Mouse (Mus musculus) urinary bladder, adult 18-20 months (tissue): ENCODE data around the gene Sbk1.
A peak's percentile ranks its signal among the peaks of the same experiment; 100 is the strongest.
"Not testable (repeated sequence)": the region's sequence is repeated elsewhere in the genome, so short reads cannot be mapped to it uniquely, and the experiment has no call there.

Source experiments
- DNase-seq, 2 experiments: peaks; one replicate each; pipeline ENCODE4 v3.0.0; 2022; ENCODE audit warnings: low spot score in 2 of 2, mixed read lengths in 2 of 2

The Sbk1 gene

GRCm38 (mm10) chr7:126263964-126264363 is 8.5 kb upstream of the Sbk1 start:
- DNase-seq = no peak

GRCm38 (mm10) chr7:126265949-126266348 is 6.5 kb upstream of the Sbk1 start:
- DNase-seq = peak in 1 of 2 experiments; percentile 24

DNA sequence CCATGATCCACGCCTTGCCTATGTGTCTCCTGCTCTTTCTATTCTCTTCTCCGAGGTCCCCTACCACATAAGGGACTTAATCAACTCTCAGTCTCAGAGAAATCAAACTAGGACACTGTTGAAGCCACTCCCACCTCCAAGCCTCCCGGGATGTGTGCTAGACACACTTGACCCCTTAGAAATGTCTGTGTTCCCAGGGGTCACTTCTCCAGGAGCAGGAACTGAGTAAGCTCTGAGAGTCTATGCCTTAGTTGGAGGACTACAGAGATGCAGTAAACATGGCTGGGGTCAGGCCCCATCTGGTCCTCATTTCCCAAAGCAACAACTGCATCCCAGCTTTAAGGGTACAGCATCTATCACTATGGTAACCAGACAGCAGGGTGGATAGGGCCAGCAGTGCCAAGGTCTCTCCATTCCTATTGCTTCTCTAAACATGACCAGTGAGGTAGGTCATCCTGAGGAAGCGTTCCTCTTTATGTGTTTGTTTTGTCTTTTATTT is 6.0 kb upstream of the Sbk1 start:
- no peak for DNase-seq

DNA sequence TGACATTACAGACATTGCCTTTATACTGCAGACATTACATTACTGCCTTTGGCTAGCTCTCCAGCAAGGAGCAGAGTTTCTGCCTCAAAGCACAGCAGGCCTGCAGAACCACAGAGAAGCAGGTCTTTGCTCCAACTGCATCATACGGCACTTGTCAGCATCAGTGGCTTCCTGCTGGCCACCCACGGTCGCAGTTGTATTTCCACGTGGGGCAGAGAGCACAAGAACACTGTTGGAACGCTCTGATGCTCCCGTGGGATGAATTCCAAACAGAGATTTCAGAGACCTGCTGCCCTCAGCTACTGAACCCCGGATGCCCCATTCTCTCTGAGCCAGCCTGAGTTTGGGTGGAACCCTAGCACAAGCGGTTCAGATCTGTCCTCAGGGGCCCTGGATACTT is 4.8 kb upstream of the Sbk1 start:
- no peak for DNase-seq

GRCm38 (mm10) chr7:126272770-126273311 is 422 bp downstream of the Sbk1 start:
- DNase-seq = no peak

DNA sequence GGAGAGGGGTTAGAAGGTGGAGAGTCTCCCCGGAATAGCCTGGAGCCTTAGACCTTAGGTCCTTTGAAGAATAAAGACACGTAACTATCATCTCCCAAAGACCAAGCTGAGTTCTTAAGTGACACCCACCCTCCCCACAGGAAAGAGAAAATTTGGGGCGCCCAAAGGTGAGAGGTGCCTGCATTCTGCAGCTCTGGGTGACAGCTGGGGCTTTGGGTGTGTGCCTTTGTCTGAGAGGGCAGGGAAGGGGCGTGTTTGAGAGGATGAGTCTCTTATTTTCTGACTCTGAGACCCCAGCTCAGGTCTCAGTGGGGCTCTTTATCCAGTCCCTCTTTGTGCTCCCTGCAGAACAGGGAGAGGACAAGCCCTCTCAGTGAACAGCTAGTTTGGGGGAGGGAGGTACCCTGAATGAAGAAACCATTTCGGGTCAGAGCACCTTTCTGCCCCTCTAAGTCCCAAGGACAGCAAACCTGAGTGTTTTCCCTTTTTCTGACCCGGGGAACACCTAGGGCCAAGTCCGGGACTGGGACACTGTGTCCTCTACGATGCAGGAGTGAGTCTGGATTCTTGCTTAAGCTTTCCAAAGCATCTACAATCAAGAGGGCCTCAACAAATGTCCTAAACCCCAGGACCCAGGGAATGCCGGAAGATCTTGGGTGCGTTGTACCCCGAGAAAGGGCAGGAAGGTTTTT is 1.1 kb downstream of the Sbk1 start:
- no peak for DNase-seq

DNA sequence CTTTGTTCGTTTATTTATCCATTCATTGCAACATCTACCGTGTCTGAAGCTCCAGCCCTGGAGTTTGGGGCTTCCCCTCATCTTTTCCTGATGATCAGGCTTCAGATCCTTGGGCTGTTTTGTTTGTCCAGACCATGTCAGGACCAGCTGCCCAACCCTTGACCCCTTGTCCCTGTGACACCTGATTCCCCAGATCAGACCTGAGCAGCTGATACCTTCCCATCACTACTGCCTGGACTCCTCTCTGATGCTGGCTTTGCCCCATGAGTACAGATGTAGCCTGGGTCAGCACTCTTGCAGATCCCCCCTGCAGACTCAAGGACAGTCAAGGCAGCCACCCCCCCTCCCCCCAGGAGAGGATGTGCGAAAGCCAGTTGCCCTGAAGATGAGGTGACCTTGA is 1.7 kb downstream of the Sbk1 start:
- DNase-seq = no peak

GRCm38 (mm10) chr7:126274626-126275025 is 2.2 kb downstream of the Sbk1 start:
- DNase-seq = no peak

- DNase-seq = no peak
Observed at GRCm38 (mm10) chr7:126275711-126276110, 3.3 kb downstream of the Sbk1 start.

DNA sequence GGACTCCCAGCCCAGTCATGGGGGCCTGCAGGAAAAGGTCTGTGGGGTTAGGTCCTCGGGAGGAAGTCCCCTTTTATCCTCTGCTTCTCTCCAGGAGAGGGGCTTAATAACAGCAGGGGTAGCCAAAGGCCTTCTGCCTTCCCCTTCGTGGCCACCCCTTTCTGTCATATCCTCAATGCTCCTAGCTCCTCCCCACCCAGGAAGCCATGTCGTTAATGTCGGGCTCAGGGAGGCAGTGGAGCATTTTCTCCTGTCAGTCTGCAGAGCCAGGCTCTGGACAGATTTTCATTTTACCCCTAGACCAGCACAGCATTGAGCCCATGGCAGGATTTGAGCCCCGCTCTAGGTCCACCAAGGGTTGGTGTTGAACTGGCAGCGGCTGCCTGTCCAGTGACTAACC is 3.9 kb downstream of the Sbk1 start:
- no peak for DNase-seq

DNA sequence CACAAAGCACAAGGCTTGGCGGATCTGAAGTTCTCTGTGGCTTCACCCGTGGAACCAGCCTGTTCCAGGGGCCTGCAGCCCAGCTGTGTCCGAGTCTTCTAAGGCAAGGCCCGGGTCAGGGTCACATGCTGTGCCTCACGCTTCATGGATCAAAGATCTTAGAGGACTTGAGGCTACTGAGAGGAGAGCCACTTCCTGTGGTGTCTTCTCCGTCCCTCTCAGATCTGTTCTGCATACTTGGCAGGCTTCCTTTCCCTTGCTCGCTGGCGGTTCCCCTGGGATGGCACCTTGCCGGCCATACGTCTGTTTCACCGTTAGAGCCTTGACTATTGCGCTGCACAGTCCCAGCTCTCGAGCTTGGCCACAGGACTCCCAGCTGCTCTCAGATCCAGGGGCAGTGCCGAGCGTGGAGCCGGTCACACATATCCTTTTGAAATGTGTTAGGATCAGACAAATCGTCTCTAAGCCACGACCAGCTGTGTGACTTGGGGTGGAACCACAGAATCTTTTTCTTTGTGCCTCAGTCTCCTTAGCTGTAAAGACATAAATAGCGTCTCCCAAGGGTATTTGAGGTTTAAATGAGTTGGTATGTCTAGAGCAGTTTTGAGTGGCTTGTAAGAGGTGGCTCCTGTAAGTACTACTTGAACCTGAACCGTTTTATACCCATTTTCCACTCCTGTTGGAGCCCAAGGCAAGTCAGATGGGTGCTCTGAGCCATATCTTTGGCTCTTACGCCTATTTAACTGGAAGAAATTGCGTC is 5.3 kb downstream of the Sbk1 start:
- no peak for DNase-seq

DNA sequence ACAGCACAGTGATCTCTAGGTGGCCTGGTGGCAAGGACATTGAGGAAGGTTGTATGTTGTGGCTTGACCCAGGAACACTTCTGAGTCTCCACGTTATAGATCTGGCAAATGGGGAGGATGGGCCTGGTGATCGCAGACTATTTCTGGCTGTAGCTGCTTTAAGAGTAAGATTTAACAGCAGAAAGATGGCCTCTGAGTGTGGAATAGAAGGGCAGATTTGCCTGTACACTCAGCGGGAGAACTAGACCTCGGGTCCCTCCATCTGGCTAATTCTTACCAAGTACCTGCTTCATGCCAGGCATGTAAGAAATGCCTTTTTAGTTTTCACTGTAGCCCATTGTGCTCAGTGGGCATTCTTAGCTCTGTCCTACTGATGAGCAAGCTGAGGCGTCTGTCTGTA is 6.4 kb downstream of the Sbk1 start:
- DNase-seq = no peak

DNA sequence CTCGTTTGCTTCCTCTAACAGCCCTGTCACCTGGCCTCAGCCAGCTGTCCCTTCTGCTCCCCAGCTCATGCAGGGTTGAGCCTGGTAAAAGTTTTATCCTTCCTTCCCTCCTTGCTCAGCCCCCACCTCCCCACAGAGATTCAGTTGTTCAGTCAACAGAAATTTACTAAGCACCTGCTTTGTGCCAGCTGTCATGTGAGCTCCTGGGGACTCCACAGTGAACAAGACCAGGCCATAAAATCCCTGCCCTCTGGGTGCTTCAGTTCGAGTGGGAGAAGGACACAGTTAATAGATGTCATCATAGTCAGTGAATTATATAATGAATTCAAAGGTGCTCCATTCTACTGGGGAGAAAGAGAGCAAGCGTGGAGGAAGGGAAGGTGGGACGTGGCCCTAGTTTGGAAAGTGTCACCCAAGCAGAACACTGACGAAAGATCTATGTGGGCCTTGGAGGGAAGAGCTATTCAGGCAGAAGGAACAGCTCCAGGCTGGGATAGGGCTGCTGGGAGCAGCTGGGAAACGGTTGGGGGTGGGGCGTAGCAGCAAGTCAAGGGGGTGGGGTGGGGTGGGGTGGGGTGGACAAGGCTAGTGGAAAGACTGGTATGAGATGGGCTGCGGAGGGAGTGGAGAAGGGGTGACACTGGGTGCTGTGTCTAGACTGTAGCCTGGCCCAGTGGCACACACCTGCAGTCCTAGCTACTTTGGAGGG is 7.5 kb downstream of the Sbk1 start:
- no peak for DNase-seq

GRCm38 (mm10) chr7:126280696-126281095 is 8.3 kb downstream of the Sbk1 start:
- no peak for DNase-seq

GRCm38 (mm10) chr7:126281876-126282682 is 9.7 kb downstream of the Sbk1 start:
- no peak for DNase-seq

- DNase-seq = not testable (repeated sequence)
Observed at GRCm38 (mm10) chr7:126282683-126282990, 10.2 kb downstream of the Sbk1 start.

DNA sequence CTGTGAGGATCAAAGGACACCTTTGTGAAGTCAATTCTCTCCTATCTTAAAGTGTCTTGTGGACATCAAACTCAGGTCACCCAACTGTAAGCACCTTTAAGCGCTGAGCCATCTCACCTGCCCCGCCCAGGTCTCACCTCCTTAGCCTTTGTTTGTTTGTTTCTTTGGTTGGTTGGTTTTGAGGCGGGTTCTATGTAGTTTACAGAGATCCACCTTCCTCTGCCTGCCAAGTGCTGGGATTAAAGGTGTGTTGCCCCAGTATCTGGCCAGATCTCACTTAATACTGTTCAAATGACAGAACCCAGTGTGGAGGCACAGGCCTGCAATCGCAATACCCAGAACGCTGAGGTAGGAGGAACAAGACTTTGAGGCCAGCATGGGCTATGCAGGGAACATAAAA is 11.6 kb downstream of the Sbk1 start:
- DNase-seq = no peak

DNA sequence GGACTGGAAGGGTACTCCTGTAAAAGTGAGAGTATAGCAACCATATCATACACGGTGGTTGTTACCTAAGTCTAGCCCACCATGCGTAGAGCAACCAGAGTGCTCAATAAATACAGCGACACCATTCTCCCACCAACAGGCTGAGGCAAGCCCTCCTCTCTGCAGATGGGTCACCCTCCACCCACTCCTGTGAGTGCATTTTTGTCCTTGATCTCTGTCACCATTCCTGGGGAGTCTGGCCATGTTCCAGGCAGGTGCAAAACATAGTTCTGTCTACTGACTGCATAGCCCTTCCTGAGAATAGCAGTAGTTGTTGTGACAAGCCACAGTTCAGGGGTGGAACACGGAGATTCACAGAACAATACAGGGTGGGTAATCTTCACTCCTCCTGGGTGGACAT is 12.0 kb downstream of the Sbk1 start:
- DNase-seq = no peak

GRCm38 (mm10) chr7:126284865-126285264 is 12.4 kb downstream of the Sbk1 start:
- DNase-seq = no peak

GRCm38 (mm10) chr7:126285293-126286211 is 13.1 kb downstream of the Sbk1 start:
- DNase-seq = peak; percentile 33 to 35

DNA sequence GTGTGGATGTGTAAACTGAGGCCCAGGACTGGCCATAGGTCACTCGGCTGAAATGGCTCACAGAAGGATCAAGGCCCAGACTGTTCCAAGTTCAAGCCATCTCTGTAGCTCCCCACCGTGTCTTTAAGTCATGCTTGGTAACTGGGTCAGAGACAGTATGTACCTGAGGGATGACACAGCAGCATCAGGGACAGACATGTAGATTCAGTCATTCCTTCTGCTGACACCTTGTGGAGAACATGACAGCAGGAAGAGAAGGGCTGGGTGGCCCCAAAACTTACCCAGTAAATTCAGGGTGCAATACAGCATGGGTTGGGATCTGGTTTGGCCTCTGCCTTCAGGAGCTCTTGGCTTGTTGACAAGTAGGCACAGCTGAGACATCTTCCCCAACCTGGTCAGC is 13.9 kb downstream of the Sbk1 start:
- DNase-seq = no peak
